Mouse (Mus musculus) C2C12 (cell line): Measurements from ENCODE around the gene Hoxb7. TPM values are rescaled to one million over a fixed set of nuclear protein-coding genes. Genes with fewer than 3 reads are reported as not detected.

Source experiments
- H3K27me3 ChIP-seq: one replicate; pipeline ENCODE4 v1.6.1; 2011; ENCODE audit not compliant: control insufficient read depth, insufficient read depth, insufficient read length
- H3K36me3 ChIP-seq: one replicate; pipeline ENCODE4 v1.6.1; 2011; ENCODE audit not compliant: control insufficient read depth, insufficient read depth
- H3K4me3 ChIP-seq: one replicate; pipeline ENCODE4 v1.5.1; 2011; ENCODE audit warnings: mild to moderate bottlenecking, control low read depth; ENCODE audit not compliant: poor library complexity, insufficient read depth, severe bottlenecking
- H3K79me2 ChIP-seq: one replicate; pipeline ENCODE4 v1.6.1; 2011; ENCODE audit not compliant: control insufficient read depth, insufficient read depth
- H3K79me3 ChIP-seq: one replicate; pipeline ENCODE4 v1.6.1; 2011; ENCODE audit warnings: low read depth, control low read depth
- H3ac ChIP-seq: one replicate; pipeline ENCODE3; 2011; ENCODE audit warnings: low read depth; ENCODE audit not compliant: control insufficient read depth, insufficient read length
- CEBPB ChIP-seq: IDR thresholded peaks from one replicate; pipeline ENCODE4 v1.6.1; 2011; ENCODE audit warnings: low read depth, mild to moderate bottlenecking, control low read depth, moderate library complexity
- CTCF ChIP-seq: IDR thresholded peaks from one replicate; pipeline ENCODE4 v1.5.1; 2011; ENCODE audit not compliant: control insufficient read depth, insufficient read depth, insufficient read length
- FOSL1 ChIP-seq: IDR thresholded peaks from one replicate; pipeline ENCODE4 v1.8.0; 2011; ENCODE audit warnings: mild to moderate bottlenecking, low read length; ENCODE audit not compliant: poor library complexity, insufficient read depth, severe bottlenecking
- MAX ChIP-seq: IDR thresholded peaks from one replicate; pipeline ENCODE4 v1.6.1; 2011; ENCODE audit warnings: mild to moderate bottlenecking, control low read depth
- MYOD1 ChIP-seq: IDR thresholded peaks from one replicate; pipeline ENCODE4 v1.6.1; 2011; ENCODE audit warnings: low read depth; ENCODE audit not compliant: control insufficient read depth, insufficient read length
- MYOG ChIP-seq: IDR thresholded peaks from one replicate; pipeline ENCODE4 v1.6.1; 2011; ENCODE audit not compliant: control insufficient read depth, insufficient read length; ENCODE audit errors: extremely low read depth
- USF1 ChIP-seq: IDR thresholded peaks from one replicate; pipeline ENCODE4 v1.6.1; 2011; ENCODE audit warnings: low read depth, mild to moderate bottlenecking, control low read depth, moderate library complexity
- polyA plus RNA-seq: library from polyadenylated mRNA; unstranded; fragments of >200 nt; fragmentation: generic; extraction: Trizol; gene quantifications from one replicate; pipeline ENCODE4 v1.2.1, GENCODE M21; 2012; ENCODE audit warnings: missing spikeins

Gene Hoxb7
- polyA plus RNA-seq, 1 experiment: 0.04 TPM

- no peaks in the 10 kb centered on the region for H3K36me3 ChIP-seq
- H3K79me3 ChIP-seq: no peaks in the 10 kb centered on the region
- H3ac ChIP-seq: no peak overlapping the region
- TF ChIP-seq MYOG (no peak), USF1 (no peak), MYOD1 (no peak), MAX (no peak)
- H3K79me2 ChIP-seq: no peaks in the 10 kb centered on the region
- no peak overlapping the region for H3K4me3 ChIP-seq
- H3K27me3 ChIP-seq: peaks cover 88% of the 10 kb centered on the region
These were observed 45.7 kb downstream of the Hoxb7 start for GRCm38 (mm10) chr11:96332105-96332504.

DNA sequence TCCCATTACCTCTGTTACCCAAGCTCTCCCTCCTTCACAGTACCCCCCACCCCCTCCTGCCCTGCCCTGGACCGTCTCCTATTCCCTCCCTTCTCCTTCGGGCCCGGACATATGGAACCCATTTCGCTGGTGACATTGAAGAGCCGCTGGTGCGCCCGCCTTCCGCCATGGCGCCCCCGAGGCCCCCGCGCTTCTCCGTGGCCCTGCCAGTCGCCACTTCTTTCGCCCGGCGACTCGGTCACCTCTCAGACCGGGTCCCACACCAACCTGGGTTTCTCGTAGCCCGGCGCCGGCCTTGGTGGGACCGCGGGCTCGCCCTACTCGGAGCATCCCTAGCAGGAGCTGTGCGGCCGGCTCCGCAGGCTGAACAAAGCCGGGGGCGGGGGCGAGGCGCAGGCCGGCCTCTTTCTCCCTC, 46.2 kb downstream of the Hoxb7 start:
- no peaks in the 10 kb centered on the region for H3K79me3 ChIP-seq
- TF ChIP-seq USF1: no peak
- no peak for TF ChIP-seq MYOG
- TF ChIP-seq MYOD1: no peak
- TF ChIP-seq FOSL1: no peak
- no peak for TF ChIP-seq CTCF
- TF ChIP-seq MAX: no peak
- TF ChIP-seq CEBPB: no peak
- H3K79me2 ChIP-seq: no peaks in the 10 kb centered on the region
- peaks cover 89% of the 10 kb centered on the region for H3K27me3 ChIP-seq
- no peak overlapping the region for H3K4me3 ChIP-seq
- no peaks in the 10 kb centered on the region for H3K36me3 ChIP-seq
- no peak overlapping the region for H3ac ChIP-seq

DNA sequence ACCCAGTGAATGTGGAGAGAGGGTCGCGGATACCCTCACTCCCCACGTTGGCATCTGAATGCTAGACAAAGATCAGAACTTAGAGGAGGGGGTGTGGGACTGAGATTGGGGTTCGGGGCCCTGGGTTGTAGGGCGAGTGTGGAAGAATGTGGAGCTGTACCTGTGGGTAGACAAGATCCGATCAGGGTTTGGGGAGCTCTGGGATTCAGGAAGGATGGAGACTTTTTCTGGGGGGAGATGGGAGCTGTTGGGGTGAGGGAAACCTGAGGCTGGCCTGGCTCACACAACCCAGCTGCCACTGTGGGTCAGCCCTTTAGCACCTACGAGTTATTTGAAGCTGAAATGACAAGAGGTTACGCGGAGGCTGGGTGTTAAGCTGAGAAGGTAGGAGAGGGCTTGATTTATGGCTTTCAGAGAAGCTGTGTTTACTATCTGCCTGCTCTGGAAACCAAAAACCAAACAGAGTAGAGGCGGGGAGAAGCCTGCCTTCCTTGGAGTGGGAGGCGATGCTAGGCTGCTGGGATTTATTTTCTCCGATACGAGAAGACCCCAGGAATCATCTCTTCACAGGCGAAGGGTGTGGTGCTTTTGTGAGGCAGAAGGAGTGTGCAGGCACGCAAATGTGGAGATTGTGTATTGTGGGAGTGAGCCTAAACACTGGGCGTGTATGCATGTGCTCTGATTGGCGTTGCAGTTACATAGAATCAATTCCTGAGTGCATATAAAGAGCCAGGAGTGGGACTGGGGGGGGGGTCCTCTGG, 47.0 kb downstream of the Hoxb7 start:
- Histone ChIP-seq H3K79me3 (no peaks in the 10 kb centered on the region), H3K79me2 (no peaks in the 10 kb centered on the region), H3K4me3 (no peak overlapping the region), H3ac (no peak overlapping the region), H3K36me3 (no peaks in the 10 kb centered on the region), H3K27me3 (peaks cover 92% of the 10 kb centered on the region)
- TF ChIP-seq MYOD1 (no peak), MYOG (no peak), USF1 (no peak), FOSL1 (no peak), MAX (no peak), CTCF (no peak), CEBPB (no peak)

DNA sequence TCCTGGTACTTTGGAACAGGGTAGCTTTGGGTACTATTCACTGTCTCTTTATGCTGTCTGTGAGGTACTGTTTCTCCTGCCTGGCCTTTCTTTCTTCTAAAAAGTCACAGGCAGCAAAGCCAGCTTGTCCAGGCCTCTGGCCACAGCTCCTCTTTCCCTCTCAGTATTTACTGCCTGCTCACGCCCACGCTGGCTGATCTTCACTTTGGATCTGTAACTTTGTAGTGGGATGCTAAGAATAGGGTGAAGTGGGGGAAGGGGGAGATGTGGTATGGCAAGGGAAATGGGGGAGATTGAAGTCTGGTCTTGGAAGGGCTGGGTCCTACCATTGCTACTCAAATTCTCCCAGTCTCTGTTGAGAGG, 47.6 kb downstream of the Hoxb7 start:
- no peaks in the 10 kb centered on the region for H3K79me2 ChIP-seq
- no peaks in the 10 kb centered on the region for H3K79me3 ChIP-seq
- H3K4me3 ChIP-seq: no peak overlapping the region
- H3K36me3 ChIP-seq: no peaks in the 10 kb centered on the region
- no peak for TF ChIP-seq USF1
- no peak for TF ChIP-seq CEBPB
- TF ChIP-seq FOSL1: no peak
- TF ChIP-seq MYOG: no peak
- TF ChIP-seq MYOD1: no peak
- TF ChIP-seq CTCF: no peak
- no peak for TF ChIP-seq MAX
- H3ac ChIP-seq: no peak overlapping the region
- peaks cover 92% of the 10 kb centered on the region for H3K27me3 ChIP-seq

- H3K36me3 ChIP-seq: no peaks in the 10 kb centered on the region
- no peak overlapping the region for H3K4me3 ChIP-seq
- no peaks in the 10 kb centered on the region for H3K79me3 ChIP-seq
- peaks cover 92% of the 10 kb centered on the region for H3K27me3 ChIP-seq
- no peak for TF ChIP-seq MYOD1
- TF ChIP-seq USF1: no peak
- no peak for TF ChIP-seq CTCF
- no peak for TF ChIP-seq FOSL1
- no peak for TF ChIP-seq CEBPB
- TF ChIP-seq MAX: no peak
- no peak for TF ChIP-seq MYOG
- no peak overlapping the region for H3ac ChIP-seq
- no peaks in the 10 kb centered on the region for H3K79me2 ChIP-seq
These were observed 48.6 kb downstream of the Hoxb7 start for GRCm38 (mm10) chr11:96334998-96335397.

DNA sequence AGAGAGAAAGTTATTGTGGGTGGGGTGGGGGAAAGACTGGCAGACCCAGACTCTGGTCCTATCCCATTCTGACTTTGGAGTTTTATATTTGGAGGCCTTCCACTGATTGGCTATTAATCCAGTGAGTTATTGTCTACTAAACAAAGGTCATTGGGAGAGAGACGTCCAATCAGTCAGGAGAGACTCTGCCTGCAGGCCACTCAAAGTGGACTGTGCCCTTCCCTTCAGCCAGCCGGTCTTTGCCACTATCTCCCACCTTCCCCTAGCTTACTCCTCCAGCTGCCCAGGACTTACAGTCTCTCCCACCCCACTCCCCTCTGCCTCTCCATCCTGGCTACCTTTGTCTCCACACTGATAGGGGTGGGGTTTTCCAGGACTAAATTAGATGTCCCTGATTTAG, 50.2 kb downstream of the Hoxb7 start:
- no peak overlapping the region for H3K4me3 ChIP-seq

More for the DNA sequence above, 50.2 kb downstream of the Hoxb7 start:
- H3ac ChIP-seq: no peak overlapping the region
- peaks cover 96% of the 10 kb centered on the region for H3K27me3 ChIP-seq
- no peaks in the 10 kb centered on the region for H3K79me3 ChIP-seq
- no peaks in the 10 kb centered on the region for H3K36me3 ChIP-seq
- H3K79me2 ChIP-seq: no peaks in the 10 kb centered on the region
- TF ChIP-seq MYOG (no peak), CEBPB (no peak), CTCF (no peak), FOSL1 (no peak), USF1 (no peak), MYOD1 (no peak)
